Mouse (Mus musculus) thymus, adult 2 months (tissue): ENCODE results near the gene Morn2.

Experiments used
- CTCF ChIP-seq: fragments of 200-500 bp; IDR thresholded peaks from 2 replicates; pipeline ENCODE4 v1.5.1; 2012; ENCODE audit warnings: mild to moderate bottlenecking, control low read depth, low read length, moderate library complexity, borderline replicate concordance; ENCODE audit not compliant: control insufficient read depth, poor library complexity, insufficient read depth; ENCODE audit errors: extremely low read depth
- POLR2A ChIP-seq: fragments of 200-500 bp; IDR thresholded peaks from 2 replicates; pipeline ENCODE4 v1.6.1; 2012; ENCODE audit warnings: mild to moderate bottlenecking, low read length, control low read depth, moderate library complexity; ENCODE audit not compliant: control insufficient read depth, poor library complexity, insufficient read depth; ENCODE audit errors: extremely low read depth

- TF ChIP-seq CTCF = no peak
- no peak for TF ChIP-seq POLR2A
These were observed 22.4 kb downstream of the Morn2 start for GRCm38 (mm10) chr17:80312405-80312804.
